Mouse (Mus musculus): Measurements from ENCODE around the gene Nell2. TPM values are rescaled to one million over a fixed set of nuclear protein-coding genes. Genes with fewer than 3 reads are reported as not detected.

Gene Nell2
- polyA plus RNA-seq (2017; shearing (Covaris generic)): not detected

DNA sequence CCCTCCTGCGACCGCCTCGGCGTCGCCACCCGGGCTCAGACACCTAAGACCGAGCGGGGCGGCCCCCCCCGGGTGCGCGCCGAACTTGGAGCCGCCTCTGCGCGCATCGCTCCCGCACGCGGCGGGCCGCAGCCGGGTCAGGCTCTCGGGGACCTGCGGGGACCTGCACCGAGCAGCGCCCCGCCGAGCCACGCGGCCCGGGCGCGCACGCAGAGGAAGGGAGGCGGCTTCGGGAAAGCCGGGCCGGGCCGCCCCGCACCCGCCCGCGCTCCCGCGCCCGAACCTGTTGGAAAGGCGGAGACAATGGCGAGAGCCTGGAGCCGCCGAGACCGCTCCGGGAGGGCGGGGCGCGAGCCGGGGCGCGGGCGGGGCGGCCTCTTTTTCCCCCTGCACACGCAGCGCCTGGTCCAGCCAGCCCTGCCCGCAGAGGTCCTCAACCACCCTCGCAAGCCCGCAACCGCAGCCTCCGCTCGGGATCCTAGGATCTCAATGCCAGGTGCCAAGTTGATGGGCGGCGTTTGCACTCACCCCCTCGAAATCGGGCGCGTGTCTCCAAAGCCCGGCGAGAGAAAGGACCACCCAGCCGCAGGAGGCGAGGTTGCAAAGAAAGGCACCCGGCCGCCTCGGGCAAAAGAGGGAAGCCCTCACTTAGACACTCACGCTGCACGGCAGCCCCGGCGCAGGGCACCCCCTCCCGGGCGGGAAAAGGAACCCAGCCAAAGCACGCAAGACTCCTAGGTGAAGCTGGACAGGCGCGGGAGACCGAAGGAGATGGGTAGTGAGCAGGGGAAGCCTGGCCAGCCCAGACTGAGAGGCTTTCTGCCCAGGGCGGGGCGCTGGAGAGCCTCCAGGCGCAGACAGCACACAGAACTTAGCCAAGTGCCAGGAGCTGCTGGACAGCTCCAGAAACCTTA is at the start of gene Nell2:
TSS of gene Nell2 (minus strand) at position 612 of the 914 bp plus-strand sequence.

Other genes starting within 250 kb of the Nell2 start
- not detected for gene Dbx2, start 127.4 kb upstream of the Nell2 start, polyA plus RNA-seq (2017; shearing (Covaris generic))

Data from CD4-positive, CD25-positive, alpha-beta regulatory T cell, adult 9 weeks (primary cell).